Mouse (Mus musculus) CH12.LX (cell line): ENCODE measurements around the gene Flad1.
A peak's percentile ranks its signal among the peaks of the same experiment; 100 is the strongest.

Experiments
- CTCF ChIP-seq, 2 experiments: IDR thresholded peaks in 1 of 2; conservative IDR thresholded peaks in 1 of 2; 2 replicates each; pipeline ENCODE4 v1.5.1; 2011 to 2012; ENCODE audit warnings: low read depth in 2 of 2, low read length in 2 of 2, improper control_type of control experiment in 1 of 2, inconsistent platforms in 1 of 2, mild to moderate bottlenecking in 1 of 2, moderate library complexity in 1 of 2
- EP300 ChIP-seq: IDR thresholded peaks from 2 replicates; pipeline ENCODE4 v1.6.1; 2011; ENCODE audit warnings: low read length, improper control_type of control experiment
- ETS1 ChIP-seq: conservative IDR thresholded peaks from 2 replicates; pipeline ENCODE4 v1.6.1; 2012; ENCODE audit warnings: low read depth, mild to moderate bottlenecking, inconsistent platforms, low read length, improper control_type of control experiment, moderate library complexity
- NELFE ChIP-seq: IDR thresholded peaks from 2 replicates; pipeline ENCODE4 v1.6.1; 2011; ENCODE audit warnings: low read depth, low read length, improper control_type of control experiment
- POLR2A ChIP-seq: IDR thresholded peaks from 2 replicates; pipeline ENCODE4 v1.6.1; 2011; ENCODE audit warnings: low read depth, mild to moderate bottlenecking, improper control_type of control experiment, low read length
- RCOR1 ChIP-seq: conservative IDR thresholded peaks from 2 replicates; pipeline ENCODE4 v1.6.1; 2012; ENCODE audit warnings: low read depth, mild to moderate bottlenecking, inconsistent platforms, low read length, improper control_type of control experiment
- ZC3H11A ChIP-seq: IDR thresholded peaks from 2 replicates; pipeline ENCODE4 v1.6.1; 2012; ENCODE audit warnings: low read depth, mild to moderate bottlenecking, inconsistent platforms, low read length, improper control_type of control experiment
- ZMIZ1 ChIP-seq: IDR thresholded peaks from 2 replicates; pipeline ENCODE4 v1.6.1; 2012; ENCODE audit warnings: low read depth, mild to moderate bottlenecking, inconsistent platforms, low read length, improper control_type of control experiment

DNA sequence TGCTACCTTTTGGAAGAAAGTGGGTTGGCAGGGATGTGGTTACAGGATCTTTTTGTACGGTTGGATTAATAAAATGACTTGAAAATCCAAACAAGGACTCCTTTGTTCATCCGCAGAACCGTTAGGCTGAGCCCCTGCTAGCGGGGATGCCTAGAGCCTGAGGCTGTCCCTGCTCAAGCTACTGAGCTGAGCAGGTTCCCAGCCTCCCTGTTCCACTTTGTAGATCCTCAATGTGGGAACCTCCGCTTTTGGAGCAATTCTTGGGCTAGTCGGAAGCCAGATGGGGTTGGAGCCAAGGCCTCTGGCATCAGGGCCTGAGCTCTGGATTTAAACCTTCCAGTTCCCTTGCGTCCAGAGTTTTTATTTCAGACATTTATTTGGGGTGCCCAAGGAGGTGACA, 23.4 kb upstream of the Flad1 start:
- TF ChIP-seq CTCF (conservative IDR thresholded peaks at IDR 0.05 in 1 of 2, IDR thresholded peaks at IDR 0.05 in 1 of 2; ENCODE audit: low read depth in 2 of 2, low read length in 2 of 2) (no peak), ZC3H11A (no peak), EP300 (no peak), RCOR1 (no peak), NELFE (no peak), ETS1 (no peak), ZMIZ1 (0 out of 2 replicates have a peak, but pooled peaks have one; percentile 37), POLR2A (no peak)
